Mouse (Mus musculus) neural tube, embryonic 15.5 days (tissue): ENCODE data around the gene Ing5. TPM values are rescaled to one million over a fixed set of nuclear protein-coding genes. Genes with fewer than 3 reads are reported as not detected.

ENCODE experiments used
- ATAC-seq: fragments of 200-750 bp; cut with Nextera tagmentation; 2 replicates; pipeline ENCODE4 v1.8.0; 2017; ENCODE audit warnings: mild to moderate bottlenecking, moderate TSS enrichment, moderate library complexity; ENCODE audit not compliant: low FRiP score
- H3K27ac ChIP-seq: fragments of 300-500 bp; sonication (generic); replicated peaks from 2 replicates; pipeline ENCODE4 v1.5.1; 2015; ENCODE audit warnings: mild to moderate bottlenecking, inconsistent platforms
- H3K27me3 ChIP-seq: fragments of 300-500 bp; sonication (generic); replicated peaks from 2 replicates; pipeline ENCODE4 v1.6.1; 2015; ENCODE audit warnings: inconsistent platforms
- H3K36me3 ChIP-seq: fragments of 300-500 bp; sonication (generic); 2 replicates; pipeline ENCODE4 v1.6.1; 2015; ENCODE audit warnings: inconsistent platforms
- H3K4me1 ChIP-seq: fragments of 300-500 bp; sonication (generic); 2 replicates; pipeline ENCODE4 v1.6.1; 2015; ENCODE audit warnings: inconsistent platforms
- H3K4me2 ChIP-seq: fragments of 300-500 bp; sonication (generic); 2 replicates; pipeline ENCODE4 v1.6.1; 2015; ENCODE audit warnings: inconsistent platforms, mild to moderate bottlenecking, moderate library complexity
- H3K4me3 ChIP-seq: fragments of 300-500 bp; sonication (generic); replicated peaks from 2 replicates; pipeline ENCODE4 v1.5.1; 2015; ENCODE audit warnings: mild to moderate bottlenecking, inconsistent platforms
- H3K9ac ChIP-seq: fragments of 300-500 bp; sonication (generic); replicated peaks from 2 replicates; pipeline ENCODE4 v1.6.1; 2015; ENCODE audit warnings: mild to moderate bottlenecking, inconsistent platforms
- H3K9me3 ChIP-seq: fragments of 300-500 bp; sonication (generic); replicated peaks from 2 replicates; pipeline ENCODE4 v1.6.1; 2016; ENCODE audit warnings: inconsistent platforms
- WGBS: fragments of 180-500 bp; shearing (Covaris S2); methylation state at CpG from one replicate; pipeline ENCODE4 v1.1.7; 2015; ENCODE audit warnings: mixed read lengths; 5-methylcytosine and 5-hydroxymethylcytosine counted together
- polyA plus RNA-seq: library from polyadenylated mRNA; unstranded; fragments of >200 nt; fragmentation: Nextera tagmentation; extraction: Ambion mirVana; gene quantifications from 2 replicates; pipeline ENCODE4 v1.2.1, GENCODE M21; 2015

Gene Ing5
- polyA plus RNA-seq, 1 experiment from 2014 or later: 7.9 TPM

DNA sequence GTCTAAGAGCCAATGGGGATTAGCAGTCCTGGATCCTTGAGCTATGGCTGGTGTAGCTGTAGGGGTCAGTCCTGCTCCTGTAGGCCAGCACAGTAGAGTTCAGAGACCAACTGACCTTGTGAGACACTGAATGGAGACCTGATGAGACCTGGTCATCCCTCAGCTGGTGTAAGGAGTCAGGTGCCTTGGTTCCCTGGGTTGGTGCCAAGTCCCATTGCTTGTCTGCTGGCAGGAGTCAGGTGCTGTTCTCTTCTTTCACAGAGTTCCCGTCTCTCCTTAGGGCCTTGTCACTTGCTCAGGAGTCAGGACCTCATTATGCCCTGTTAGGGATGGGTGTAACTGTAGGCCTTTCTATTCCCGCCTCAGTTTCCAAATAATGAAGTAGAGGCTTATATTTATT lies 16.9 kb upstream of the Ing5 start:
- H3K27me3 ChIP-seq: no peaks in the 10 kb centered on the region
- no peak overlapping the region for H3K4me3 ChIP-seq
- no peak overlapping the region for H3K27ac ChIP-seq
- no peak overlapping the region for H3K4me2 ChIP-seq
- WGBS: 94% methylated on average over 2 of the region's 2 CpGs
- H3K9ac ChIP-seq: no peak overlapping the region
- H3K36me3 ChIP-seq: peaks cover 95% of the 10 kb centered on the region
- H3K4me1 ChIP-seq: no peaks in the 10 kb centered on the region
- no peaks in the 10 kb centered on the region for H3K9me3 ChIP-seq
- no peak for ATAC-seq

DNA sequence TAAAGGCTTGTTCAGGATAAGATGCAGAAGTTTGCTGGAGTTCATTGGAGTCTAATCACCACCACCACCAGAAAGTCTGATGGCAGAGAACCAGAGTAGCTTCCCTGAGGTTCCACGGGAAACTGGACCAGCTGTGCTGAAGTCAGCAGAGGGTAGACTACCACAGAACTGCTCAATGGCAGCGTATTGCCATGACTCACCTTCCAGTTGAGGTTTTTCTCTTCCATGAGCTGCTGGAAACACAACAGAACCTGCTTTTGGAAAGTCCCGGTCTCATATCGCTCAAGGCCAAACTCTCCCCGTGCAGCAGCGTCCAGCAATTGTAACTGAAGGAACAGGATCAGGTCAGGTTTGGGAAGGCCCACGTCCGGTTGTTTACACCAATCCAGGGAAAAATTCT lies 9.2 kb upstream of the Ing5 start:
- H3K36me3 ChIP-seq: peaks cover 71% of the 10 kb centered on the region
- ATAC-seq: no peak
- no peak overlapping the region for H3K4me3 ChIP-seq
- no peaks in the 10 kb centered on the region for H3K27me3 ChIP-seq
- H3K4me1 ChIP-seq: no peaks in the 10 kb centered on the region
- 96% methylated on average over 8 of the region's 8 CpGs for WGBS
- no peak overlapping the region for H3K9ac ChIP-seq
- H3K4me2 ChIP-seq: no peak overlapping the region
- H3K9me3 ChIP-seq: no peaks in the 10 kb centered on the region
- no peak overlapping the region for H3K27ac ChIP-seq

DNA sequence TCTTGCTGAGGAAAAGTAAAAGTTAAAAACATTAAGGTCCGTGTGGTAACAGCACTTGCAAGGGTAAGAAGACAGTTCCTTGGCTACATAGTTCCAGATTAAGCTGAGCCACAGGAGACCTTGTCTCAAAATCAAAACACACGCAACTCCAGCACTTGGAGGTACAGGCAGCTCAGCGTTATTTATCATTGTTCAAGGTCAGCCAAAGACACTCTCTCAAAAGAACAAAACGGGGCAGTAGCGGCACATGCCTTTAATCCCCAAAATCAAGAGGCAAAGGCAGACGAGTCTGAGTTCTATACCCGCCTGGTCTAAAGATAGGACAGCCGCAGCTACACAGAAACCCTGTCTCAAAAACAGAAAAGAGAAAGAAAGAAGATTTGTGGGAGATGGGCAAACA lies 7.9 kb upstream of the Ing5 start:
- Histone ChIP-seq H3K9me3 (no peaks in the 10 kb centered on the region), H3K36me3 (peaks cover 61% of the 10 kb centered on the region), H3K4me2 (no peak overlapping the region), H3K27me3 (no peaks in the 10 kb centered on the region), H3K4me1 (peaks cover 4% of the 10 kb centered on the region), H3K27ac (no peak overlapping the region), H3K9ac (no peak overlapping the region), H3K4me3 (no peak overlapping the region)
- no peak for ATAC-seq
- WGBS: 84% methylated on average over 8 of the region's 8 CpGs

DNA sequence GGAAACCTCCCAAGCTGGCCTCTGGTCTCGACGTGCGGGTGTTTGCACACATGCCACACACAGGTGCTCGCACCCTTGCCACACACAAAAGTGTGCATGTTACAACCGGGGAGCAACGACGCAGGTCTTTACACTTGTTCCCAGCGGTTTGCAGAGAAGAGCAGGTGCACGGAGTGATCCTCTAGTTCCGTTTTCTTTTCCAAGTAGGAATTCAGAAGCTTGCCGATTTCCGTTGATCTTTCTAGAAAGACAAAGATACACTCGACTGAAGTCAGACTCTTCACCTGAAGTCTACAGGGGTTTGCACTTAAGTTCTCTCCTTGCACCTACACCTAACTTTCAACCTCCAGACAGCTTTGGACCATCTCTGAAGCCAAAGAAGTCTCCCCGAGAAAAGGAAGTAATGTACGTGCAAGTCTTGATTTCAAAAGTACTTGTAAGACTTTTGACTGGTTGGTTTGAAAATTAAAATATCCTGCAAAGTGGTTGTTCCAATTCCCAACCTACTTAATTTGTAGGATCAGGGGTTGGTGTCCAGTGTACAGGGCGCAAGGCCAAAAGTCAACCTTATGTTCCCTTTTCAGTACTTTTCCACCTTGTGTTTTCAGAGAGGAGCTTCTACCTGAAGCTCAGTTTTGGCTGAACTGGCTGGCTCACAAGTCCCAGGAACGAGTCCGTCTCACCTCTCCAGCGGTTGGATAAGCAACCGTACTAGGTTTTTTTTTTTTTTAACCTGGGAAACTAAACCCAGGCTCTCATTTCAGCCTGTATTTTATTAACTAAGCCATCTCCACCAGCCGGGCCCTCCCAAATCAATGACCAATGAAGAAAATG lies 2.9 kb upstream of the Ing5 start:
- H3K36me3 ChIP-seq: peaks cover 25% of the 10 kb centered on the region
- peak overlapping the region; percentile 60 for H3K4me3 ChIP-seq
- H3K4me2 ChIP-seq: peak overlapping the region; percentile 77
- WGBS: 79% methylated on average over 21 of the region's 21 CpGs
- peak overlapping the region; percentile 66 for H3K9ac ChIP-seq
- no peaks in the 10 kb centered on the region for H3K27me3 ChIP-seq
- H3K9me3 ChIP-seq: no peaks in the 10 kb centered on the region
- no peak for ATAC-seq
- peaks cover 40% of the 10 kb centered on the region for H3K4me1 ChIP-seq
- H3K27ac ChIP-seq: peak overlapping the region; percentile 78

DNA sequence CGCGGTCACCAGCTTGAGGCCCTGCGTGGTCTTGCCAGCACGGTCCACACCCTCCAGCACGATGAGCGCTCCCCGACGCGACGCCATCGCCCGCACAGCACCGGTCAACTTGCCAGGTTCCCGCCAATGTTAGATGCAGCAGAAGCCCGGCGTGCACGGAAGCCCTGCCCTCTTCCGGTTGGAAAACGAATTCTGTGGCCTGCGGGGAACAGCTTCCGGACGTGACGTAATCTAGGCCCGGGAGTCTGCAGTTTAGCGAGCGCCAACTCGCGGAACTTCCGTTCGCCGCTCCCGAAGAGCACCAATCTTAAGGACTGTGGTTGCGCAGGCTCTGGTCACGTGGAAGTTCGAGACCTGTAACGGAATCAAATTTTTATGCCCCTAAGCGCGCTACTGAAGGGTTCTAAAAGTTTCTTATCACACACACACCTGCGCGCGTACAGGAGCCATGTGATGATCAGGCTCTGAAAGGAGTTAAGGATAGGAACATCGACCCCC lies 2.0 kb upstream of the Ing5 start, which contains the start of gene Dtymk:
Gene Dtymk (minus strand): TSS at position 194 of the 498 bp plus-strand sequence.
- peak; percentile 64 for ATAC-seq
- H3K4me3 ChIP-seq: peak within 1 kb of the TSS; percentile 91
- H3K4me1 ChIP-seq: peaks cover 42% of the 10 kb centered on the region
- H3K27me3 ChIP-seq: no peaks in the 10 kb centered on the region
- peak within 1 kb of the TSS; percentile 66 for H3K9ac ChIP-seq
- WGBS: under 1% methylated on average over 42 of the region's 42 CpGs
- H3K27ac ChIP-seq: peak within 1 kb of the TSS; percentile 78
- H3K4me2 ChIP-seq: peak within 1 kb of the TSS; percentile 77
- peaks cover 29% of the 10 kb centered on the region for H3K36me3 ChIP-seq
- H3K9me3 ChIP-seq: no peaks in the 10 kb centered on the region

DNA sequence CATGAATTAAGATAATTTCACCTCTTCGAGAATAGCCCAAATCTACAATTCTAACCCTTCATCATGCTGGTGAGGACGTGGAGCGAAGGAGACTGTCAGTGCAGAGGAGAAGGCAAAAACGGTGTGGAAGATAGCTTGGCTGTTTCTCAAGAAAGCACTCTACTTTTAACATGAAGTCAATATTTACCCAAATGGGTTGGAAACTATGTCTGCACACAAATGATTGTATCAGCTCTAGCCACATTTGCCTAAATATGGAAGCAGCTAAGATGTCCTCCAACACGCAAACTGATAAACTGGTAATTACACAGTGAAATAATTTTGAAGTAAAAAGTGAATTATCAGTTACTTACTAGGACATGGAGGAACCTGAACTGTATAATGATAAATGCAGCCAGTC lies 994 bp upstream of the Ing5 start:
- no peak for ATAC-seq
- Histone ChIP-seq H3K4me2 (peak overlapping the region; percentile 96), H3K9me3 (no peaks in the 10 kb centered on the region), H3K4me1 (peaks cover 42% of the 10 kb centered on the region), H3K27ac (peak overlapping the region; percentile 99; the same call in 1 of the 2 replicates), H3K4me3 (peak overlapping the region; percentile 91), H3K9ac (no peak overlapping the region), H3K27me3 (no peaks in the 10 kb centered on the region), H3K36me3 (peaks cover 30% of the 10 kb centered on the region)
- 86% methylated on average over 5 of the region's 5 CpGs for WGBS

DNA sequence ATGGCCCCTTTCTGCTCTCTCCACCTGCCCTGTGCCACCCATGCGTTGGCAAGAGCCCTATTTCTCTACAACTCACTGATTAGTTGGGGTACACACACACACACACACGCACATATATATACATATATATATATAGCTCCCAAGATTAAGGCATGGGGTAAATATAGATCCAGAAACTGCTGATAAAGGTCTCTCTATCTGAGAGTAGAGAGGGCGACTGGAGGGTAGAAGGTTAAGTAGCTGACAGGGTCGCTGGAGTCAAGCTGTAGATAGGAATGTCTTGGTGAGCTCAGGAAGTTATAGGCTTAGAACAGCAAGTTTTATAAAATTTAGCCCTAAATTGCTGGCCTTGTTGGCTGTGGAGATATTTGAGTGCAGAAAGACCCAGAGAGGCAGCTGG lies 1.1 kb downstream of the Ing5 start:
- Histone ChIP-seq H3K36me3 (peaks cover 25% of the 10 kb centered on the region), H3K27ac (peak overlapping the region; percentile 99), H3K4me2 (peak overlapping the region; percentile 96), H3K27me3 (no peaks in the 10 kb centered on the region), H3K4me1 (peaks cover 42% of the 10 kb centered on the region), H3K9me3 (no peaks in the 10 kb centered on the region), H3K9ac (peak overlapping the region; percentile 94; the same call in 1 of the 2 replicates), H3K4me3 (peak overlapping the region; percentile 91)
- no peak for ATAC-seq
- WGBS: 68% methylated on average over 4 of the region's 4 CpGs

DNA sequence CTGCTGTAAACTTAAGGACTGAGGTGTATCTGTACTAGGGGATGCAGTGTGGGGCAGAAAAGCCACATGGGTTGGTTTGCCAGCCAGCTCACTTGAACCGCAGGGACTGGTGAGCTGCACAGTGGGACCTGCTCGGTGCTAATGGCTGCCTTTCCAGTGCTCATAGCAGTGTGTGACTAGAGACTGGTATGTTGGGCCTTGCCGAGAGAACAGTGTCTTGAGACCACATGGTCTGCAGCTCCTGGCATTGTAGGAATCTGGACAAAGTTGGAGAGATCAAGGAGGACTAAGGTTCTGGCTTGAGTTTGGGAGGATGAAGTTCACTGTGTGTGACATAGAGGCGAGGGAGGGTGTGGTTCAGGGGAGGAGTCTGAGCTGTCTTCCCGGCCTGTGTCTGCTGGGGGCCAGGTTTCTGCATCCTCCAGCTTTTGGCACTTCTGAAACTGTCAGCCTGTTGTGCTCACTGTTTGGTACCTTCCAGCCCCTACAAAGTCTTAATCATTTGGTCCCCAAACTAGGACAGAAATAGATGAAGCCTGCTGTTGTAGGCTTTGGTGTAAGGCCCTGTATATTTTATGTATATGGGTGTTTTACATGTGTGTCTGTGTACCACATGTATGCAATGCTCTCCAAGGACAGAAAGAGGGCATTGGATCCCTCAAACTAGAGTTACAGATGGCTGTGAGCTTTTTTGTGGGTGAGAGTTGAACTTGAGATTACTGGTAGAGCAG lies 1.6 kb downstream of the Ing5 start:
- H3K4me2 ChIP-seq: peak overlapping the region; percentile 96; the same call in 1 of the 2 replicates
- no peak overlapping the region for H3K27ac ChIP-seq
- ATAC-seq: no peak
- H3K36me3 ChIP-seq: peaks cover 28% of the 10 kb centered on the region
- H3K9me3 ChIP-seq: no peaks in the 10 kb centered on the region
- H3K27me3 ChIP-seq: no peaks in the 10 kb centered on the region
- peaks cover 42% of the 10 kb centered on the region for H3K4me1 ChIP-seq
- WGBS: 85% methylated on average over 5 of the region's 5 CpGs
- H3K9ac ChIP-seq: no peak overlapping the region
- no peak overlapping the region for H3K4me3 ChIP-seq

DNA sequence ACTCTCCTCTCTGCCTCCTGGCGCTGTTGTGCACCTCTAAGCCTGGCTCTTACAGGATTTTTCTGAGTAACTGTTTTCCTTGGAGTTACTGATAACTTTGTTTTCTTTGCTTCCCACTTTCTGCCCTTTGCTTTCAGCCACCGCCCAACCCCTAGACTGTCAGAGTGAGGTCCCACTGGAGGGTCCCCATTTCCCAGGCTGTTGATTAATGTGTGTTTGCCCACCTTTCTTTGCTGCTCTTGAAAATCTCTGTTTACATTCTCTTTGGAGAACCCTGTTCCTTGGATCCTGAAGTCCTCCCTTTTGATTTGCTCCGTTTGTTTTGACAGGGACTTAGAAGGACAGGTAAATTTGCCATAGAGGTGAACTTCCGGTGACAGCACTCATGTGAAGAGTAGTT lies 5.1 kb downstream of the Ing5 start:
- Histone ChIP-seq H3K36me3 (peaks cover 58% of the 10 kb centered on the region), H3K4me2 (no peak overlapping the region), H3K27me3 (no peaks in the 10 kb centered on the region), H3K4me1 (peaks cover 18% of the 10 kb centered on the region), H3K27ac (no peak overlapping the region), H3K4me3 (no peak overlapping the region), H3K9me3 (no peaks in the 10 kb centered on the region), H3K9ac (no peak overlapping the region)
- WGBS: 93% methylated on average over 4 of the region's 4 CpGs
- ATAC-seq: no peak

DNA sequence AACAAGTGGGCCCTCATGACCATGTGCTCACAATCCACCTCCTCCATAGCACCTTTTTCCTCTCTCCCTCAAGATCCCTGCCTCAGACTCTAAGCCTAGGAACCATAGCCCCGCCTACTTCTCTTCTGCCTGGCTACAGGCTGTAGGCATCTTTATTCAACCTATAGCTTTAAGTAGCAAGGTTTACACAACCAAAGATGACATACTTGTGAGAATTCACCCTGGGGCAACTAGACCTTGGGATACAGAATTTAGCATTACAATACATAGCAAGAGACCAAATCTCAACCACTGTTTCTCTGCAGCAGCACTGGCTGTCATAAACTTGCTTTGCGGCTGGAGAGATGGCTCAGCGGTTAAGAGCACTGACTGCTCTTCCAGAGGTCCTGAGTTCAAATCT lies 6.2 kb downstream of the Ing5 start:
- no peak overlapping the region for H3K4me3 ChIP-seq
- H3K9me3 ChIP-seq: no peaks in the 10 kb centered on the region
- H3K36me3 ChIP-seq: peaks cover 69% of the 10 kb centered on the region
- H3K27ac ChIP-seq: no peak overlapping the region
- H3K4me1 ChIP-seq: peaks cover 10% of the 10 kb centered on the region
- no peaks in the 10 kb centered on the region for H3K27me3 ChIP-seq
- no peak overlapping the region for H3K4me2 ChIP-seq
- ATAC-seq: no peak
- WGBS: 95% methylated on average over 3 of the region's 3 CpGs
- no peak overlapping the region for H3K9ac ChIP-seq

DNA sequence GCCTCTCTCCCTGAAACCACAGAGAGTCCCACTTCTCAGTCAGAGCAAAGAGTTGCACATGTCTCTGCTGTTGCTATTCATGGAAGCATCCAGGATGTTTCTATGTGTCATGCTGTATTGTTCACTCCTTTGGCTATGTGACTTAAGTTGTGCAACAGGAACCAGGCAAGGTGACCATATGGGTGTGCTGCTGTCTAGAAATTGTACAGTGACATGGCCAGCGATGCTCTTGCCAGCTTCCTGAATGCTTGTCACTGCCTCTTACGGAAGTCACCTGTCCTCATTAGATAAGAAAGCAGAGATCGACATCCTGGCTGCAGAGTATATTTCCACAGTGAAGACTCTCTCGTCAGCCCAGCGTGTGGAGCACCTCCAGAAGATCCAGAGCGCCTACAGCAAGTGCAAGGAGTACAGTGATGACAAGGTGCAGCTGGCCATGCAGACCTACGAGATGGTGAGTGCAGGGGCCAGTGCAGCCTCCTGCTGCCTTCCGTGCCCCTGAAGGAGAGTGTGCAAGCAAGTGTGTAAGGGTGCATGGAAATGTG lies 7.8 kb downstream of the Ing5 start:
- ATAC-seq: no peak
- 96% methylated on average over 8 of the region's 8 CpGs for WGBS
- peaks cover 83% of the 10 kb centered on the region for H3K36me3 ChIP-seq
- H3K4me3 ChIP-seq: no peak overlapping the region
- H3K27ac ChIP-seq: no peak overlapping the region
- no peak overlapping the region for H3K4me2 ChIP-seq
- H3K9ac ChIP-seq: no peak overlapping the region
- H3K27me3 ChIP-seq: no peaks in the 10 kb centered on the region
- H3K4me1 ChIP-seq: no peaks in the 10 kb centered on the region
- H3K9me3 ChIP-seq: no peaks in the 10 kb centered on the region
